ENCODE assay signal across 8 mouse cellular contexts in the genomic region with DNA sequence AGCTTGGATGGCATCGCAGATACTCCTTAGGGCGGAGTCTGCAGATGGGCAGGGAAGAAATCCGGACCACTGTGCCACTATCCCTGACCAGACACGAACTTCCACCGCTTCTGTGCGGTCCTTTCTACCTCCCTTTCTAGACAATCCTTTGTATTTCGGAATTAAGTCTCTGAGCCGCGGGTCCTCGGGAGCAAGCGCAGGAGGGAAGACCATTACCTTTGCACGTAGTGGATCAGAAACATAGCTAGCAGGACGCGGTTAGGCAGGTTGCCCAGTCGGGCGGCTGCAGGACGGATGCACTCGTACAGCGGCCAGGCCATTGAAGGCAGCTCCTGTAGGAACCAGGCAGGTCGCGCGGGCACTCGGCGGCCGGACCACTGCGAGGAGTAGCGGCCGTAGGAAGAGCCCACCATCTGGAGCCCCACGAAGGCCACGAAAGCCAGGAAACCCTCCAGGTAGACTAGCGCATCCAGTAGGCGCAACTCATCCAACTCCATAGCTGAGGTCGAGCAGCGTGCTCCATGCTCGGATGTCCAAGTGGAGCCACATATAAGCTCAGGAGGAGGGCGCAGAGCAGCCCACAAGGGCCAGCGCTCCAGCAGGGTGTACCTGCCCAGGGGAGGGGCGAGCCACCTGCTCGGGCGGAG. TPM values are rescaled to one million over a fixed set of nuclear protein-coding genes. Genes with fewer than 3 reads are reported as not detected.
DNase-seq lines count a peak whose midpoint lies in the region; ATAC-seq and TF ChIP-seq lines count a peak whose summit lies in the region.

No protein-coding gene starts in this region.

- 0 out of 2 replicates have a peak, but pooled peaks have one; percentile 1 for ATAC-seq in intestine, postnatal 0 days

- peak overlapping the region; percentile 98 for H3K4me3 ChIP-seq in intestine, postnatal 0 days (ENCODE audit: low read depth, low read length)

- no peak for TF ChIP-seq CTCF in intestine, postnatal 0 days (IDR thresholded peaks at IDR 0.05; ENCODE audit: low read depth)

- WGBS in intestine, postnatal 0 days: 1% methylated on average over 40 of the region's 40 CpGs

- H3K27ac ChIP-seq in intestine, postnatal 0 days (ENCODE audit: low read depth, low read length): no peak overlapping the region

- no peaks in the 10 kb centered on the region for H3K9me3 ChIP-seq in intestine, postnatal 0 days (ENCODE audit: control insufficient read depth)

- H3K4me2 ChIP-seq in intestine, postnatal 0 days (replicated peaks; ENCODE audit: low read depth): peak overlapping the region; percentile 83

- H3K9ac ChIP-seq in intestine, postnatal 0 days (ENCODE audit: low read depth, low read length): peak overlapping the region; percentile 38; the same call in 1 of the 2 replicates

- H3K4me1 ChIP-seq in intestine, postnatal 0 days (replicated peaks; ENCODE audit: control insufficient read depth, insufficient read depth, low read length): no peaks in the 10 kb centered on the region

- H3K36me3 ChIP-seq in intestine, postnatal 0 days (ENCODE audit: control insufficient read depth, insufficient read depth): peaks cover 15% of the 10 kb centered on the region
- H3K36me3 ChIP-seq in splenic B cell, adult 2 months (ENCODE audit: control insufficient read depth, insufficient read depth, low read length, poor library complexity, severe bottlenecking): peaks cover 2% of the 10 kb centered on the region; the same call in 1 of the 2 replicates

- DNase-seq in adrenal gland, adult 18-20 months (ENCODE audit: low spot score in 2 of 2): peak; percentile 44 to 50
- DNase-seq in adrenal gland, adult 8-10 months: no peak
- peak; percentile 46 for DNase-seq in urinary bladder, postnatal 14 days (ENCODE audit: low spot score)
- DNase-seq in urinary bladder, postnatal 10 days (ENCODE audit: low spot score): no peak
- DNase-seq in gastrocnemius, postnatal 25 days: peak; percentile 37
- DNase-seq in lung, postnatal 36 days: peak; percentile 38
- DNase-seq in splenic B cell, adult 2 months (ENCODE audit: low read depth, low spot score): peak; percentile 18

- no peaks in the 10 kb centered on the region for H3K27me3 ChIP-seq in intestine, postnatal 0 days (replicated peaks; ENCODE audit: control insufficient read depth, insufficient read depth, low read length)
- H3K27me3 ChIP-seq in splenic B cell, adult 2 months (ENCODE audit: control insufficient read depth, insufficient read depth, low read length, poor library complexity, severe bottlenecking): no peaks in the 10 kb centered on the region

RNA-seq across cellular contexts. Expression of a gene that starts 0.4 kb away (rescaled TPM):
- total RNA-seq in adrenal gland, adult 18-20 months (2021): 10 to 100 TPM in 1 of 2 experiments, 1 to 10 TPM in 1; 3.2 to 12.1 TPM
- 10 to 100 TPM in 3 of 4 experiments, 1 to 10 TPM in 1; 8.2 to 24.0 (median 13.0) TPM for total RNA-seq in adrenal gland, adult 8-10 months (2022)
- total RNA-seq in gastrocnemius, postnatal 25 days (2021): 1 to 10 TPM in 1 of 2 experiments, under 1 TPM in 1; 0.31 to 1.1 TPM
- polyA plus RNA-seq in intestine, postnatal 0 days (2015; fragmentation: Nextera tagmentation; extraction: Ambion mirVana): 7.1 and 8.6 TPM in 2 replicates

Comparison
In these comparisons a context has a peak if more than half of its experiments do, and no peak if none do; other contexts are left out.
1. DNase-seq: peak in adrenal gland, adult 18-20 months (2 of 2), urinary bladder, postnatal 14 days (single experiment), gastrocnemius, postnatal 25 days (single experiment), lung, postnatal 36 days (single experiment) and splenic B cell, adult 2 months (single experiment); none in adrenal gland, adult 8-10 months (single experiment) and urinary bladder, postnatal 10 days (single experiment).